ENCODE assay signal across 15 mouse cellular contexts in genomic region chr1:35380633-35381385, GRCm38 (mm10).
A peak's percentile ranks its signal among the peaks of the same experiment; 100 is the strongest.
DNase-seq lines count a peak whose midpoint lies in the region; ATAC-seq lines count a peak whose summit lies in the region.
"Had no signal": no experiment of that assay in that cellular context is flagged by ENCODE, and none has a peak within 500 bp of the region (broad histone marks: within the 10 kb centered on the region; RNA-seq: fewer than 3 reads in every experiment).

No protein-coding gene starts in this region.

- no peak overlapping the region for H3K9ac ChIP-seq in kidney, embryonic 16.5 days (replicated peaks; ENCODE audit: low read length)
- H3K9ac ChIP-seq: forebrain, embryonic 15.5 days; liver, embryonic 12.5 days had no signal

- peak; percentile 7 for DNase-seq in adrenal gland, adult 2 months
- no peak for DNase-seq in adrenal gland, postnatal 25 days
- peak; percentile 29 for DNase-seq in kidney, adult 9 months
- peak; percentile 62 for DNase-seq in kidney, postnatal 14 days
- DNase-seq in skeletal muscle tissue, adult 2 months (ENCODE audit: low read depth, low spot score) = peak; percentile 13
- no peak for DNase-seq in urinary bladder, postnatal 4 days (ENCODE audit: low spot score in 2 of 2)
- no peak for DNase-seq in left cerebral cortex, postnatal 4 days
- DNase-seq: cerebellum, adult 11-12 months; right cerebral cortex, postnatal 14 days had no signal

- no peaks in the 10 kb centered on the region for H3K36me3 ChIP-seq in kidney, embryonic 16.5 days (ENCODE audit: insufficient read depth, low read length)
- H3K36me3 ChIP-seq: forebrain, embryonic 15.5 days; liver, embryonic 12.5 days had no signal

- ATAC-seq in kidney, embryonic 16.5 days (ENCODE audit: low FRiP score, low TSS enrichment) = no peak
- ATAC-seq: forebrain, embryonic 15.5 days; liver, embryonic 12.5 days; Patski had no signal

- intact Hi-C loops in left cerebral cortex, postnatal 4 days (cut with DNase I) = no loop called here

- H3K4me3 ChIP-seq in kidney, embryonic 16.5 days (ENCODE audit: low read length) = no peak overlapping the region
- H3K4me3 ChIP-seq: forebrain, embryonic 15.5 days; liver, embryonic 12.5 days; myocyte had no signal

- no peaks in the 10 kb centered on the region for H3K27me3 ChIP-seq in kidney, embryonic 16.5 days (ENCODE audit: insufficient read depth, low read length)
- H3K27me3 ChIP-seq: CH12.LX; forebrain, embryonic 15.5 days; liver, embryonic 12.5 days; Patski had no signal

- H3K4me2 ChIP-seq in kidney, embryonic 16.5 days (replicated peaks; ENCODE audit: low read depth, low read length) = no peak overlapping the region
- H3K4me2 ChIP-seq: forebrain, embryonic 15.5 days; liver, embryonic 12.5 days had no signal

- H3K9me3 ChIP-seq in kidney, embryonic 16.5 days (ENCODE audit: low read length) = no peaks in the 10 kb centered on the region
- H3K9me3 ChIP-seq: forebrain, embryonic 15.5 days; liver, embryonic 12.5 days had no signal

- WGBS in kidney, embryonic 16.5 days = 74% methylated on average over 11 of the region's 11 CpGs

- H3K4me1 ChIP-seq in kidney, embryonic 16.5 days (ENCODE audit: insufficient read depth, low read length) = no peaks in the 10 kb centered on the region
- H3K4me1 ChIP-seq: forebrain, embryonic 15.5 days; liver, embryonic 12.5 days had no signal

- no peak overlapping the region for H3K27ac ChIP-seq in kidney, embryonic 16.5 days (ENCODE audit: low read length)
- H3K27ac ChIP-seq: forebrain, embryonic 15.5 days; liver, embryonic 12.5 days had no signal

Comparison
In these comparisons a context has a peak if more than half of its experiments do, and no peak if none do; other contexts are left out.
1. DNase-seq: peak in adrenal gland, adult 2 months (single experiment), kidney, adult 9 months (single experiment), kidney, postnatal 14 days (single experiment) and skeletal muscle tissue, adult 2 months (single experiment); none in adrenal gland, postnatal 25 days (single experiment), urinary bladder, postnatal 4 days (0 of 2) and left cerebral cortex, postnatal 4 days (single experiment).